Mouse (Mus musculus): ENCODE data around the gene Slc4a5. TPM values are rescaled to one million over a fixed set of nuclear protein-coding genes. Genes with fewer than 3 reads are reported as not detected.
A peak's percentile ranks its signal among the peaks of the same experiment; 100 is the strongest.

Gene Slc4a5
- polyA plus RNA-seq, 1 experiment from 2014 or later: 0.68 TPM

DNA sequence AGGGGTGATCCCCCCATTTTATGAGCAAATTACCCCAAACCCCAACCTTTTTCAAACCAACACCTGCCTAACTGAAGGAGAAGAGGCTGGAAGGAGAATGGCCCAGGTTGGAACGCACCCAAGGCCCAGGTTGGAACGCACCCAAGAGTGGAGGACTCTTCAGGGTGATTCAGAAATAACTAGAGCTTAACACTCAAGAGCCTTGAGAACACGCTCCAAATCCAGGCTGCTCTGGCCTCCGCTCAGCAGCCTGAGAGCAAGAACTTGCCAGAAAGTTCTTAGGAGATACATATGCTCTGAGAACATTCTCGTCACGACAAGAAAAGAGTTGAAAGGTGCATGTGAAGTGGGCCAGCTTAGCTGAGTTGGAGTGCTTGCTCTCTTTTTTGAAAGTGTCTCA, 25.5 kb downstream of the Slc4a5 start:
- peaks cover 17% of the 10 kb centered on the region for H3K4me1 ChIP-seq
- peak overlapping the region; percentile 6; the same call in 1 of the 2 replicates for H3K27ac ChIP-seq
- H3K27me3 ChIP-seq (ENCODE audit: insufficient read depth, poor library complexity, severe bottlenecking): peaks cover 20% of the 10 kb centered on the region
- WGBS: 87% methylated on average over 6 of the region's 6 CpGs
- H3K9me3 ChIP-seq: no peaks in the 10 kb centered on the region
- no peak overlapping the region for H3K4me3 ChIP-seq
- DNase-seq (ENCODE audit: low spot score): no peak
- no peaks in the 10 kb centered on the region for H3K36me3 ChIP-seq

DNA sequence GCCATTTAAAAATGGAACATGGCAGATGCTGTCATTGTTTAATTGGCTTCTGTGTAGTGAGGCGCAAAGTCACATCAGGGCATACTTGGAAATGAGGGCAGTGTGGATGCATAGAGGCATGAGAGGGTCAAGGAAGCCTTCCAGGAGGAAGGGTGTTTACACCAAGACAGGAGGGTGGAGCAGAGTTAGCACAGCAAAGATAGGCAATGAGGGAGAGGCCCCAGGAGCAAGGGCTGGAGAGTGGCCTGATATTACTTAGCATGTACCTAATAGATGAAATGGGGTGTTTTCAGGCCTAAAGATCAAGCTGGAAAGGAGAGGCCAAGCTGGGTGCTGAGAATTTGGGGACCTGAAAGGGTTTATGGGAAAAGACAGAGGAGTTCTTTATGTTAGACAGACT, 26.4 kb downstream of the Slc4a5 start:
- Histone ChIP-seq H3K4me1 (peaks cover 13% of the 10 kb centered on the region), H3K9me3 (no peaks in the 10 kb centered on the region), H3K36me3 (no peaks in the 10 kb centered on the region), H3K4me3 (no peak overlapping the region), H3K27ac (peak overlapping the region; percentile 6; the same call in 1 of the 2 replicates), H3K27me3 (ENCODE audit: insufficient read depth, poor library complexity, severe bottlenecking) (peaks cover 12% of the 10 kb centered on the region)
- no peak for DNase-seq (ENCODE audit: low spot score)
- WGBS: 88% methylated on average over 1 of the region's 1 CpGs

DNA sequence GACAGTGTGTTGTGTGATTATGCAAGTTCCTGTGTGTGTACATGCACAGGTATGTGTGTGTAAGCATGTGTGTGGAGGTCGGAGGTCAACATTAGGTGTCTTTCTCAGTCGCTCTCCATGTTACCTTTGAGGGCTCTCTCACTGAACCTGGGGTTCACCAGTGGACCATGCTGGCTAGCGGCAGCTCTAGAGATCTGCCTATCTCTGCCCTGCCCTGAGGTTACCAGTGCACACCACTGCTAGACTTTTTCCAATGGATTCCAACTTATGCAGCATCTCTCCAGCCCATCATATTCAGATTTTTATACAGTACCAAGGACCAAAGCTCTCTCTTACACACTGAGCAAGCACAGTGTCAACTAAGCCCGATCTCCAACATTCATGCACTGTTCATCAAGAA, 27.1 kb downstream of the Slc4a5 start:
- H3K36me3 ChIP-seq: no peaks in the 10 kb centered on the region
- H3K27me3 ChIP-seq (ENCODE audit: insufficient read depth, poor library complexity, severe bottlenecking): peaks cover 4% of the 10 kb centered on the region
- H3K27ac ChIP-seq: peak overlapping the region; percentile 16; the same call in 1 of the 2 replicates
- H3K9me3 ChIP-seq: no peaks in the 10 kb centered on the region
- no peak for DNase-seq (ENCODE audit: low spot score)
- H3K4me1 ChIP-seq: peaks cover 13% of the 10 kb centered on the region
- no peak overlapping the region for H3K4me3 ChIP-seq
- 88% methylated on average over 4 of the region's 4 CpGs for WGBS

DNA sequence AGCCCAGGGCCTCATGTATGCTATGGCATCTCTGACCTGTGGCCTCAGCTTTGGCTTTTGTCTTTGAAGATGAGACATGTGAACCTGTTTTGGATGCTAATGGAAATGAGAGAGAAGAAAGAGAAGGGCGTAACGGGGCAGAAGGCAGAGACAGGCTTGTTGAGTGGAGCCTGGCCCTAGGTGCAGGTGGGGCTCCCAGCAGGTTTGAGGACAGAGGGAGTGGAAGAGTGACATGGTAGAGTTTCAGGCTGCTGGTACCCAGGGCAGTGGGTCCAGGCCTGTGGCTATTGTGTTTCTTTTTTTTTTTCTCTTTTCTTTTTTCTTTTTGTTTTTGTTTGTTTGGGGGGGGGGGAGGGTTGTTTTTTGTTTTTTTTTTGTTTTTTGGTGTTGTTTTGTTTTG, 27.5 kb downstream of the Slc4a5 start:
- no peak for DNase-seq (ENCODE audit: low spot score)
- Histone ChIP-seq H3K9me3 (no peaks in the 10 kb centered on the region), H3K27me3 (ENCODE audit: insufficient read depth, poor library complexity, severe bottlenecking) (no peaks in the 10 kb centered on the region; the same call in 1 of the 2 replicates), H3K36me3 (no peaks in the 10 kb centered on the region), H3K4me3 (no peak overlapping the region), H3K4me1 (peaks cover 13% of the 10 kb centered on the region), H3K27ac (no peak overlapping the region)
- 90% methylated on average over 2 of the region's 2 CpGs for WGBS

DNA sequence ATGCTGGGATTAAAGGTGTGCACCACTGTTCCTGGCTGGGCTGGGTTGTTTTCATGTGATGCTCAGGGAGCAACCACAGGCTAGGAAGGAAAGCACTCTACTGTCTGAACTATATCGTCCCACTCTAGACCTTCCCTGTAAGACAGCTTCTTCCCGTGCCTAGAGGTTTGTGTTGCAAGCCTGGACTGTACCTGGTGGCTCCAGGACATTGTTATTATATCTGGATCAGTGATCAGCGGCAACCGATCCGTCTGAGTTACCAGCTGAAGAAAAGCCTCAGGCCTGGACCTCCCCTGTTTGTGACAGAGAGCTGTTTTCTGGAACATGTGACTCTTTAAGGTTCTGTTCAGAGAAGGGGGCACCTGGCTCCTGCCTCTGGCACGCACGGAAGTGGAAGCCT, 34.6 kb downstream of the Slc4a5 start:
- H3K27me3 ChIP-seq (ENCODE audit: insufficient read depth, poor library complexity, severe bottlenecking): no peaks in the 10 kb centered on the region
- no peak overlapping the region for H3K4me3 ChIP-seq
- H3K36me3 ChIP-seq: no peaks in the 10 kb centered on the region
- DNase-seq (ENCODE audit: low spot score): no peak
- H3K4me1 ChIP-seq: peaks cover 9% of the 10 kb centered on the region; the same call in 1 of the 2 replicates
- H3K9me3 ChIP-seq: no peaks in the 10 kb centered on the region
- no peak overlapping the region for H3K27ac ChIP-seq
- WGBS: 76% methylated on average over 7 of the region's 7 CpGs

DNA sequence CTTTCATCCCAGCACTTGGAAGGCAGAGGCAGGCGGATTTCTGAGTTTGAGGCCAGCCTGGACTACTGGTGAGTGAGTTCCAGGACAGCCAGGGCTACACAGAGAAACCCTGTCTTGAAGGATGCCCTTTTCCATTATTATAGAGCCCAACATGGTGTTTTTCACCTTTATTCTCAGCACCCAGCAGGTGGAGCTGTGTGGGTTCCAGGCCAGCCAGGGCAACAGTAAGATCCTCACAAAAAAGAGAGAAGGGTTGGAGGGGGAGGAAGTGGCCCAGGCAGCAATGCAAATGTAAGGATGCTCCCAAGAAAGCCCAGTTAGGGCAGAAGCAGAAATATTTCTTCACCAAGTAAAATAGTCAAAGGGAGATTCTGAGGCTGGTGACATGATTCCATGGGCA, 44.9 kb downstream of the Slc4a5 start:
- no peak for DNase-seq (ENCODE audit: low spot score)
- Histone ChIP-seq H3K27ac (no peak overlapping the region), H3K36me3 (no peaks in the 10 kb centered on the region), H3K27me3 (ENCODE audit: insufficient read depth, poor library complexity, severe bottlenecking) (no peaks in the 10 kb centered on the region), H3K4me3 (no peak overlapping the region), H3K9me3 (no peaks in the 10 kb centered on the region), H3K4me1 (no peaks in the 10 kb centered on the region)
- 90% methylated on average over 1 of the region's 1 CpGs for WGBS

DNA sequence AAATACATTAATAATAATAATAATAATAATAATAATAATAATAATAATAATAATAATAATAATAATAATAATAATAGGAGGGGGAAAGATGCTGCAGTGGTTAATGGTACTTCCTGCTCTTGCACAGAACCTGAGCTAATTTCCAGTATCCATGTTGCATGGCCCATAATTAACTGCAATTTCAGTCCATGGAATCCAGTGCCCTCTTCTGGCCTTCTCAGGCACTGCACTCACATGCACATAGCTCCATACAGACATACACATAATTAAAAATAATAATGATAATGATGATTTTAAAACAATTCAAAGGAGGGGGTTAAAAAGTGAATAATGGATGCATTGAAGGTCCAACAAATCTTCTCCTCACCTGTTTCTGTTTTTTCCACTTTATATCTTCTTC, 45.6 kb downstream of the Slc4a5 start:
- no peaks in the 10 kb centered on the region for H3K27me3 ChIP-seq (ENCODE audit: insufficient read depth, poor library complexity, severe bottlenecking)
- DNase-seq (ENCODE audit: low spot score): no peak
- no peak overlapping the region for H3K4me3 ChIP-seq
- H3K27ac ChIP-seq: no peak overlapping the region
- H3K9me3 ChIP-seq: no peaks in the 10 kb centered on the region
- H3K4me1 ChIP-seq: no peaks in the 10 kb centered on the region
- no peaks in the 10 kb centered on the region for H3K36me3 ChIP-seq

DNA sequence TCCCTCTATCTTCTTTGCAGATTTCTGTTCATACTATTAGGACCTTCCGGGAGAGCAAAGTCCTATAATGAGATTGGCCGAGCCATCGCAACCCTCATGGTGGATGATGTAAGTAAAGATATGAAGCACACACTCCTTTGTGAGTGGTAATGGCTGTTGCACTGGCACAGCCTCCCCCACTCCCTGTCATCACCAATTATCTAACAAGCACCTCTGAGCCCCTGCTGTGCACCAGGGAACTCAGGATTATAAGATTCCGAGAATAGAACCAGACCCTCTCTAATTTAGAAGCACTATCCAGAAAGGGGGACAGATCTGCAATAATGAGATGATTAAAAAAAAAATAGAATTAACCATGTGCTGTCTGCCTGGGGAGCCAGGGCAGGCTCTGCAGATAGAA, 46.0 kb downstream of the Slc4a5 start:
- no peak for DNase-seq (ENCODE audit: low spot score)
- Histone ChIP-seq H3K27me3 (ENCODE audit: insufficient read depth, poor library complexity, severe bottlenecking) (no peaks in the 10 kb centered on the region), H3K36me3 (no peaks in the 10 kb centered on the region), H3K4me3 (no peak overlapping the region), H3K27ac (no peak overlapping the region), H3K4me1 (no peaks in the 10 kb centered on the region), H3K9me3 (no peaks in the 10 kb centered on the region)
- 76% methylated on average over 4 of the region's 4 CpGs for WGBS

GRCm38 (mm10) chr6:83267616-83268015, 48.0 kb downstream of the Slc4a5 start:
- no peaks in the 10 kb centered on the region for H3K36me3 ChIP-seq
- H3K4me1 ChIP-seq: no peaks in the 10 kb centered on the region
- 68% methylated on average over 4 of the region's 4 CpGs for WGBS
- H3K27me3 ChIP-seq (ENCODE audit: insufficient read depth, poor library complexity, severe bottlenecking): no peaks in the 10 kb centered on the region
- H3K27ac ChIP-seq: no peak overlapping the region
- H3K4me3 ChIP-seq: peak overlapping the region; percentile 80
- DNase-seq (ENCODE audit: low spot score): no peak
- no peaks in the 10 kb centered on the region for H3K9me3 ChIP-seq

DNA sequence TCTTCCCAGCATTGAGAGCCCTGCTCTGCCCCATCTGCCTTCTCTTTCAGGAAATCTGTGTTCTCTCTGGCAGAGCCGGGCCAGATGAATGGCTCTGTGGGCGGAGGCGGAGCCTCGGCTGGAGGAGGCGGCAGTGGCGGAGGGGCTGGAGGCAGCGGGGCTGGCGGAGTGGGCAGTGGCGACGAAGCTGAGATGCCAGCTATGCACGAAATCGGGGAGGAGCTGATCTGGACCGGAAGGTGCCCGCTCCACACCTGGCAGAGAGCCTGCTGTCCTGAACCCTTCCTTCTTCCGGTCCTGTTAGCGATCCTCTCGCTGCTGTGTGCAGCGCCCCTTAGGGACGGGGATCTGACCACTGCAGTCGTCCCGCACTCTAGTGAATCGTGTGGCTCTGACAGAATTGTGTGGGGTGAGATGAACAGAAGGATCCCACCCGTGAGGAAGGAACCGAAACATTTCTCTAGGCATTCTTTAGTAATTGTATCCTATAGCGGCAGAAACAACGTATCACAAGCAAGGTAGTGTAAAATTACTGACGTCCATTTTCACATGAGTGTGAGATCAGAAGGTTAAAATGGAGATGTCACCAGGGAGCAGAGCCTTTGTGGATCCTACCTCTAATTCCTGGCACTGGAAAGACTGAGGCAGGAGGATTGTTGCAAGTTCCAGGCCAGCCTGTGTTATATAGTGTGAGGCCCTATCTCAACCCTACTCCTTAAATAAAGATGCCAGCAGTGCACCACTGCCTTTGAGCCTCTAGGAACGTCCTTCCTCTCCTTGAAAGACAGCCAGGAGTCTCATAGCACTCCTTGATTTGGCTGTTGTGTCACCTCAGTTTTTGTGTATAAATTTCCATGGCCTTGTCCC, 48.7 kb downstream of the Slc4a5 start:
- Histone ChIP-seq H3K9me3 (no peaks in the 10 kb centered on the region), H3K36me3 (no peaks in the 10 kb centered on the region), H3K27ac (peak overlapping the region; percentile 90), H3K4me3 (peak overlapping the region; percentile 80), H3K4me1 (no peaks in the 10 kb centered on the region), H3K27me3 (ENCODE audit: insufficient read depth, poor library complexity, severe bottlenecking) (no peaks in the 10 kb centered on the region)
- 2% methylated on average over 28 of the region's 28 CpGs for WGBS
- DNase-seq (ENCODE audit: low spot score): peak; percentile 93

DNA sequence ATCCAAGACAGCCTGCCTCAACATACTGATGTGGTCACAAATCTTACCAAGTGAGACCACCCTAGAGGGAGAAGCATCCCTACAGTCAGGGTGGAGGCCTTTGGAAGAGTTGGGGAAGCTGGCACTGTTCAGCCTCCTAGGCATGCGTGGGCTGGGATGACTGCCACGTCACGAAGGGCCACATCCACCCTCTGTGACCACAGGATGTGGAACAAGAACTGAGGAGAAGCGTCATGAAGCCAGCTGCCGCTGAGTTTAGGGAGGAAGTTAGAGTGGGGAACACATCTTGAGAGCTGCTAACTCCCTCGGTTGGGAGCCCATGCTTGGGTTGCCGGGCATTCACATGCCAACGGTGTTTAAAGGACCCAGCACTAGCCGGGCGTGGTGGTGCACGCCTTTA, 54.1 kb downstream of the Slc4a5 start:
- H3K36me3 ChIP-seq: no peaks in the 10 kb centered on the region
- peaks cover 10% of the 10 kb centered on the region; the same call in 1 of the 2 replicates for H3K27me3 ChIP-seq (ENCODE audit: insufficient read depth, poor library complexity, severe bottlenecking)
- H3K27ac ChIP-seq: no peak overlapping the region
- H3K9me3 ChIP-seq: no peaks in the 10 kb centered on the region
- 85% methylated on average over 11 of the region's 11 CpGs for WGBS
- no peak for DNase-seq (ENCODE audit: low spot score)
- H3K4me3 ChIP-seq: no peak overlapping the region
- H3K4me1 ChIP-seq: no peaks in the 10 kb centered on the region

- Histone ChIP-seq H3K36me3 (no peaks in the 10 kb centered on the region), H3K27me3 (ENCODE audit: insufficient read depth, poor library complexity, severe bottlenecking) (peaks cover 10% of the 10 kb centered on the region; the same call in 1 of the 2 replicates), H3K4me3 (no peak overlapping the region), H3K4me1 (peaks cover 3% of the 10 kb centered on the region; the same call in 1 of the 2 replicates), H3K27ac (no peak overlapping the region), H3K9me3 (no peaks in the 10 kb centered on the region)
- no peak for DNase-seq (ENCODE audit: low spot score)
- WGBS: 61% methylated on average over 13 of the region's 13 CpGs
Measured at GRCm38 (mm10) chr6:83277151-83277550, 57.5 kb downstream of the Slc4a5 start.

- H3K4me1 ChIP-seq: peaks cover 3% of the 10 kb centered on the region; the same call in 1 of the 2 replicates
- DNase-seq (ENCODE audit: low spot score): no peak
- no peaks in the 10 kb centered on the region for H3K9me3 ChIP-seq
- 23% methylated on average over 2 of the region's 2 CpGs for WGBS
- no peak overlapping the region for H3K4me3 ChIP-seq
- peaks cover 10% of the 10 kb centered on the region; the same call in 1 of the 2 replicates for H3K27me3 ChIP-seq (ENCODE audit: insufficient read depth, poor library complexity, severe bottlenecking)
- no peaks in the 10 kb centered on the region for H3K36me3 ChIP-seq
- H3K27ac ChIP-seq: no peak overlapping the region
Measured at GRCm38 (mm10) chr6:83278881-83279280, 59.3 kb downstream of the Slc4a5 start.

All from heart, embryonic 10.5 days (tissue).